In the genomic region with DNA sequence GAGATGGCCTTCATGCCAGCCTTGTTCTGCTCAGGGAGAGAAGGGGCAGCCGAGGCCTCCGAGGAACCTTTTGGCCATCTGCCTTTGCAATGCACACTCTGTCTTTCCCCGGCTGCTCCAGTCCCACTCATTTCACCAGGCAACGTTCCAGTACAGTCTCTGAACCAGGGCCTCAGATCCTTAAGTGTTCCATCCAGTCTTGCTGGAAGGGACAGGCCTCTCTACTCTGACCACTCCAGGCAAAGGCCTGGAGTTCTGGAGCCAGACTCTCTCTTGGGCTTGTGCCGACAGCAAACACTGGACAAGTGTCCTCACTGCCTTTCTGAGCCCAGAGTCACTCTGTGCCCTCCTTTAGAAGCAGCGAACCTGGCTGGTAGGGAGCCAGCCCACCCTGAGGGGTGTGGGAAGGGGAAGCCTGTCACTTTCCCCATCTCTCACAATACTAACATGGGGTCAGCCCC, we compare ENCODE assay signal across 9 mouse cellular contexts. TPM values are rescaled to one million over a fixed set of nuclear protein-coding genes. Genes with fewer than 3 reads are reported as not detected.
A peak's percentile ranks its signal among the peaks of the same experiment; 100 is the strongest.
DNase-seq lines count a peak whose midpoint lies in the region; ATAC-seq and TF ChIP-seq lines count a peak whose summit lies in the region.
"Had no signal": no experiment of that assay in that cellular context is flagged by ENCODE, and none has a peak within 500 bp of the region (broad histone marks: within the 10 kb centered on the region; RNA-seq: fewer than 3 reads in every experiment).

No protein-coding gene starts in this region.

- DNase-seq in adrenal gland, postnatal 14 days = peak; percentile 62
- DNase-seq in adrenal gland, postnatal 4 days (ENCODE audit: low spot score in 2 of 2) = no peak
- DNase-seq in left cerebral cortex, adult 18-20 months (ENCODE audit: low spot score in 2 of 2) = peak; percentile 27 to 39
- no peak for DNase-seq in left cerebral cortex, adult 11 months (ENCODE audit: low spot score)
- no peak for DNase-seq in lung, embryonic 14.5 days
- DNase-seq in stomach, postnatal 0 days (ENCODE audit: low spot score) = no peak
- DNase-seq in liver, embryonic 11.5 days (ENCODE audit: low spot score) = no peak
- DNase-seq in spleen, postnatal 36 days (ENCODE audit: low spot score in 2 of 2) = no peak

- H3K27ac ChIP-seq in lung, embryonic 14.5 days (ENCODE audit: low read depth) = peak overlapping the region; percentile 81
- 0 out of 2 replicates have a peak overlapping the region, but pooled peaks have one; percentile 35 for H3K27ac ChIP-seq in stomach, postnatal 0 days (replicated peaks)
- no peak overlapping the region for H3K27ac ChIP-seq in liver, embryonic 11.5 days (ENCODE audit: low read depth, low read length)
- H3K27ac ChIP-seq: limb, embryonic 13.5 days had no signal

- no peak for ATAC-seq in lung, embryonic 14.5 days (ENCODE audit: insufficient read depth)
- ATAC-seq in stomach, postnatal 0 days (ENCODE audit: low FRiP score, low TSS enrichment) = no peak
- no peak for ATAC-seq in liver, embryonic 11.5 days (replicated peaks; ENCODE audit: low FRiP score)

- H3K27me3 ChIP-seq in lung, embryonic 14.5 days (ENCODE audit: insufficient read depth, low read length) = no peaks in the 10 kb centered on the region
- no peaks in the 10 kb centered on the region for H3K27me3 ChIP-seq in stomach, postnatal 0 days (ENCODE audit: control insufficient read depth, insufficient read depth, low read length)
- H3K27me3 ChIP-seq in liver, embryonic 11.5 days (replicated peaks; ENCODE audit: control insufficient read depth, insufficient read depth, low read length) = no peaks in the 10 kb centered on the region
- H3K27me3 ChIP-seq: limb, embryonic 13.5 days had no signal

- H3K9me3 ChIP-seq in lung, embryonic 14.5 days (ENCODE audit: low read depth, low read length) = no peaks in the 10 kb centered on the region; the same call in 1 of the 2 replicates
- no peaks in the 10 kb centered on the region for H3K9me3 ChIP-seq in stomach, postnatal 0 days (ENCODE audit: control insufficient read depth, low read length)
- peaks cover 3% of the 10 kb centered on the region; the same call in 1 of the 2 replicates for H3K9me3 ChIP-seq in liver, embryonic 11.5 days (ENCODE audit: control insufficient read depth, low read length)

- H3K36me3 ChIP-seq in lung, embryonic 14.5 days (ENCODE audit: insufficient read depth) = peaks cover 76% of the 10 kb centered on the region
- H3K36me3 ChIP-seq in stomach, postnatal 0 days (ENCODE audit: control insufficient read depth, insufficient read depth, low read length) = peaks cover 30% of the 10 kb centered on the region
- H3K36me3 ChIP-seq in liver, embryonic 11.5 days (ENCODE audit: control insufficient read depth, insufficient read depth, low read length) = peaks cover 43% of the 10 kb centered on the region

- H3K4me1 ChIP-seq in lung, embryonic 14.5 days (ENCODE audit: insufficient read depth) = no peaks in the 10 kb centered on the region
- H3K4me1 ChIP-seq in stomach, postnatal 0 days (replicated peaks; ENCODE audit: control insufficient read depth, insufficient read depth) = no peaks in the 10 kb centered on the region
- H3K4me1 ChIP-seq in liver, embryonic 11.5 days (replicated peaks; ENCODE audit: control insufficient read depth, insufficient read depth, low read length) = peaks cover 4% of the 10 kb centered on the region; the same call in 1 of the 2 replicates
- H3K4me1 ChIP-seq: limb, embryonic 13.5 days had no signal

- no peak for TF ChIP-seq CTCF in lung, embryonic 14.5 days (IDR thresholded peaks at IDR 0.05; ENCODE audit: low read depth)
- TF ChIP-seq CTCF in stomach, postnatal 0 days (IDR thresholded peaks at IDR 0.05; ENCODE audit: low read depth) = no peak

- no peak overlapping the region for H3K4me2 ChIP-seq in lung, embryonic 14.5 days
- H3K4me2 ChIP-seq in stomach, postnatal 0 days (replicated peaks; ENCODE audit: low read depth) = no peak overlapping the region
- no peak overlapping the region for H3K4me2 ChIP-seq in liver, embryonic 11.5 days
- H3K4me2 ChIP-seq: limb, embryonic 13.5 days had no signal

- no peak for TF ChIP-seq EP300 in stomach, postnatal 0 days (optimal IDR thresholded peaks at IDR 0.05)

- WGBS in lung, embryonic 14.5 days = 71% methylated on average over 6 of the region's 6 CpGs
- 80% methylated on average over 6 of the region's 6 CpGs for WGBS in stomach, postnatal 0 days
- 87% methylated on average over 6 of the region's 6 CpGs for WGBS in liver, embryonic 11.5 days

- no peak overlapping the region for H3K4me3 ChIP-seq in lung, embryonic 14.5 days (ENCODE audit: low read depth, low read length)
- H3K4me3 ChIP-seq in stomach, postnatal 0 days (ENCODE audit: low read depth, low read length) = no peak overlapping the region
- no peak overlapping the region for H3K4me3 ChIP-seq in liver, embryonic 11.5 days (ENCODE audit: low read depth, low read length)
- H3K4me3 ChIP-seq: limb, embryonic 13.5 days had no signal

- no peak overlapping the region for H3K9ac ChIP-seq in lung, embryonic 14.5 days
- no peak overlapping the region for H3K9ac ChIP-seq in stomach, postnatal 0 days (ENCODE audit: low read length)
- no peak overlapping the region for H3K9ac ChIP-seq in liver, embryonic 11.5 days (ENCODE audit: low read depth, low read length)
- H3K9ac ChIP-seq: limb, embryonic 13.5 days had no signal

RNA-seq across cellular contexts. Expression of gene Szrd1, which starts 25.0 kb away (rescaled TPM):
- total RNA-seq in adrenal gland, postnatal 14 days (2021) = 105 and 107 TPM in 2 replicates
- total RNA-seq in adrenal gland, postnatal 4 days (2021) = 100 to 1,000 TPM; 115 to 132 TPM
- 10 to 100 TPM; 51.3 to 54.1 TPM for total RNA-seq in left cerebral cortex, adult 18-20 months (2021)
- polyA plus RNA-seq in lung, embryonic 14.5 days (2014; fragmentation: Nextera tagmentation; extraction: Ambion mirVana) = 29.8 and 32.5 TPM in 2 replicates
- polyA plus RNA-seq in stomach, postnatal 0 days (2015; fragmentation: Nextera tagmentation; extraction: Ambion mirVana) = 28.6 and 29.6 TPM in 2 replicates
- 24.7 and 26.2 TPM in 2 replicates for polyA plus RNA-seq in liver, embryonic 11.5 days (2014; fragmentation: Nextera tagmentation; extraction: Ambion mirVana)

RNA-seq across cellular contexts. Expression of gene Spata21, which starts 26.4 kb away (rescaled TPM):
- not detected in 2 replicates for total RNA-seq in adrenal gland, postnatal 14 days (2021)
- total RNA-seq in adrenal gland, postnatal 4 days (2021) = under 1 TPM; 0.68 to 0.81 TPM
- under 1 TPM; 0.21 to 0.23 TPM for total RNA-seq in left cerebral cortex, adult 18-20 months (2021)
- 0.20 and 0.34 TPM in 2 replicates for polyA plus RNA-seq in lung, embryonic 14.5 days (2014; fragmentation: Nextera tagmentation; extraction: Ambion mirVana)
- polyA plus RNA-seq in stomach, postnatal 0 days (2015; fragmentation: Nextera tagmentation; extraction: Ambion mirVana) = 0.05 and 0.11 TPM in 2 replicates
- polyA plus RNA-seq in liver, embryonic 11.5 days (2014; fragmentation: Nextera tagmentation; extraction: Ambion mirVana) = 0.19 TPM in 1 of 2 replicates, not detected in the other

RNA-seq across cellular contexts. Expression of gene Fbxo42, which starts 33.2 kb away (rescaled TPM):
- 21.7 and 23.5 TPM in 2 replicates for total RNA-seq in adrenal gland, postnatal 14 days (2021)
- total RNA-seq in adrenal gland, postnatal 4 days (2021) = 10 to 100 TPM; 25.3 to 25.9 TPM
- 10 to 100 TPM; 30.1 to 31.5 TPM for total RNA-seq in left cerebral cortex, adult 18-20 months (2021)
- polyA plus RNA-seq in lung, embryonic 14.5 days (2014; fragmentation: Nextera tagmentation; extraction: Ambion mirVana) = 28.1 and 28.6 TPM in 2 replicates
- 9.8 and 11.5 TPM in 2 replicates for polyA plus RNA-seq in stomach, postnatal 0 days (2015; fragmentation: Nextera tagmentation; extraction: Ambion mirVana)
- 26.0 and 28.7 TPM in 2 replicates for polyA plus RNA-seq in liver, embryonic 11.5 days (2014; fragmentation: Nextera tagmentation; extraction: Ambion mirVana)

RNA-seq across cellular contexts. Expression of gene Necap2, which starts 36.4 kb away (rescaled TPM):
- total RNA-seq in adrenal gland, postnatal 14 days (2021) = 45.5 and 56.4 TPM in 2 replicates
- 10 to 100 TPM; 66.0 to 69.1 TPM for total RNA-seq in adrenal gland, postnatal 4 days (2021)
- 10 to 100 TPM; 43.2 to 44.3 TPM for total RNA-seq in left cerebral cortex, adult 18-20 months (2021)
- 88.9 and 93.6 TPM in 2 replicates for polyA plus RNA-seq in lung, embryonic 14.5 days (2014; fragmentation: Nextera tagmentation; extraction: Ambion mirVana)
- 77.7 and 81.1 TPM in 2 replicates for polyA plus RNA-seq in stomach, postnatal 0 days (2015; fragmentation: Nextera tagmentation; extraction: Ambion mirVana)
- 178 and 180 TPM in 2 replicates for polyA plus RNA-seq in liver, embryonic 11.5 days (2014; fragmentation: Nextera tagmentation; extraction: Ambion mirVana)

RNA-seq across cellular contexts. Expression of gene Crocc, which starts 54.2 kb away (rescaled TPM):
- total RNA-seq in adrenal gland, postnatal 14 days (2021) = 7.1 and 9.8 TPM in 2 replicates
- 10 to 100 TPM; 16.3 to 24.0 TPM for total RNA-seq in adrenal gland, postnatal 4 days (2021)
- total RNA-seq in left cerebral cortex, adult 18-20 months (2021) = 10 to 100 TPM; 44.6 to 55.4 TPM
- 7.4 and 9.8 TPM in 2 replicates for polyA plus RNA-seq in lung, embryonic 14.5 days (2014; fragmentation: Nextera tagmentation; extraction: Ambion mirVana)
- polyA plus RNA-seq in stomach, postnatal 0 days (2015; fragmentation: Nextera tagmentation; extraction: Ambion mirVana) = 1.4 and 1.6 TPM in 2 replicates
- 5.0 and 6.0 TPM in 2 replicates for polyA plus RNA-seq in liver, embryonic 11.5 days (2014; fragmentation: Nextera tagmentation; extraction: Ambion mirVana)

Comparison
In these comparisons a context has a peak if more than half of its experiments do, and no peak if none do; other contexts are left out.
1. DNase-seq: peak in adrenal gland, postnatal 14 days (single experiment) and left cerebral cortex, adult 18-20 months (2 of 2); none in adrenal gland, postnatal 4 days (0 of 2), left cerebral cortex, adult 11 months (single experiment), lung, embryonic 14.5 days (single experiment), stomach, postnatal 0 days (single experiment), liver, embryonic 11.5 days (single experiment) and spleen, postnatal 36 days (0 of 2).